Mouse (Mus musculus) heart, adult 2 months (tissue): ENCODE measurements around the gene Tasp1.

ENCODE experiments used
- CTCF ChIP-seq: fragments of 200-600 bp; IDR thresholded peaks from 2 replicates; pipeline ENCODE4 v1.8.1; 2022; ENCODE audit warnings: antibody characterized with exemption, mild to moderate bottlenecking, moderate library complexity
- POLR2A ChIP-seq: fragments of 200-500 bp; IDR thresholded peaks from 2 replicates; pipeline ENCODE4 v1.6.1; 2011; ENCODE audit warnings: mild to moderate bottlenecking, low read depth, low read length, control low read depth; ENCODE audit not compliant: insufficient read depth

- TF ChIP-seq CTCF (no peak), POLR2A (no peak)
Observed at GRCm38 (mm10) chr2:139874173-139874572, 192.4 kb downstream of the Tasp1 start.
